Mouse (Mus musculus) heart, postnatal 10 days (tissue): ENCODE measurements around the gene Gcnt3. TPM values are rescaled to one million over a fixed set of nuclear protein-coding genes. Genes with fewer than 3 reads are reported as not detected.

Source experiments
- DNase-seq, 2 experiments: peaks; one replicate each; pipeline ENCODE4 v3.0.0; 2021
- intact Hi-C: fragments of 180-260 bp; cut with DNase I; formaldehyde crosslinking; loops from one replicate; pipeline ENCODE4 v1.15.1; 2025
- total RNA-seq, 2 experiments: library from RNA; stranded (reverse); gene quantifications; 2 replicates each; pipeline ENCODE4 v1.2.3; 2021

The Gcnt3 gene
- not detected for total RNA-seq

GRCm38 (mm10) chr9:70037988-70038387 is at the start of gene Gcnt3:
Gene Gcnt3, minus strand, starts transcription at chr9:70038088.
- intact Hi-C loops = no loop called here

GRCm38 (mm10) chr9:70087379-70087778 is 49.5 kb upstream of the Gcnt3 start:
- no peak for DNase-seq
- intact Hi-C loops = no loop called here

More at GRCm38 (mm10) chr9:70037988-70038387, at the start of gene Gcnt3:
- no peak for DNase-seq

GRCm38 (mm10) chr9:70086091-70086490 is 48.2 kb upstream of the Gcnt3 start:
- intact Hi-C loops = no loop called here
- DNase-seq = no peak

GRCm38 (mm10) chr9:70084107-70084506 is 46.2 kb upstream of the Gcnt3 start:
- intact Hi-C loops = loop anchor here (5.0 kb wide), 1 partner anchor 137 kb away; no protein-coding TSS in a partner anchor
- peak; percentile 50 to 59 for DNase-seq

GRCm38 (mm10) chr9:70082357-70083204 is 44.7 kb upstream of the Gcnt3 start:
- intact Hi-C loops = loop anchor here (5.0 kb wide), 1 partner anchor 135 kb away; no protein-coding TSS in a partner anchor

GRCm38 (mm10) chr9:70081767-70082166 is 43.9 kb upstream of the Gcnt3 start:
- no peak for DNase-seq
- intact Hi-C loops = loop anchor here (1.0 to 5.0 kb wide), 2 partner anchors 62 to 134 kb away; no protein-coding TSS in a partner anchor

More at GRCm38 (mm10) chr9:70082357-70083204, 44.7 kb upstream of the Gcnt3 start:
- DNase-seq = no peak

- DNase-seq = no peak
- intact Hi-C loops = loop anchor here (1.0 to 5.0 kb wide), 2 partner anchors 62 to 134 kb away; no protein-coding TSS in a partner anchor
Measured at GRCm38 (mm10) chr9:70080976-70081375, 43.1 kb upstream of the Gcnt3 start.

- DNase-seq = no peak
- intact Hi-C loops = loop anchor here (5.0 kb wide), 1 partner anchor 133 kb away; no protein-coding TSS in a partner anchor
Measured at GRCm38 (mm10) chr9:70080027-70080800, 42.3 kb upstream of the Gcnt3 start.

GRCm38 (mm10) chr9:70078034-70078433 is 40.1 kb upstream of the Gcnt3 start:
- DNase-seq = no peak
- intact Hi-C loops = no loop called here

- intact Hi-C loops = no loop called here
- no peak for DNase-seq
Measured at GRCm38 (mm10) chr9:70077170-70077569, 39.3 kb upstream of the Gcnt3 start.

- intact Hi-C loops = no loop called here
- no peak for DNase-seq
Measured at GRCm38 (mm10) chr9:70072387-70072786, 34.5 kb upstream of the Gcnt3 start.

GRCm38 (mm10) chr9:70069961-70070435 is 32.1 kb upstream of the Gcnt3 start:
- intact Hi-C loops = no loop called here
- DNase-seq = peak; percentile 61 to 64

- intact Hi-C loops = no loop called here
- no peak for DNase-seq
Measured at GRCm38 (mm10) chr9:70067497-70067896, 29.6 kb upstream of the Gcnt3 start.

GRCm38 (mm10) chr9:70062012-70062411 is 24.1 kb upstream of the Gcnt3 start:
- no peak for DNase-seq
- intact Hi-C loops = no loop called here

- intact Hi-C loops = no loop called here
- DNase-seq = no peak
Measured at GRCm38 (mm10) chr9:70053411-70053810, 15.5 kb upstream of the Gcnt3 start.

- intact Hi-C loops = no loop called here
- DNase-seq = no peak
Measured at GRCm38 (mm10) chr9:70052730-70053129, 14.8 kb upstream of the Gcnt3 start.

GRCm38 (mm10) chr9:70049839-70050238 is 12.0 kb upstream of the Gcnt3 start:
- intact Hi-C loops = no loop called here
- DNase-seq = no peak

GRCm38 (mm10) chr9:70049416-70049783 is 11.5 kb upstream of the Gcnt3 start:
- intact Hi-C loops = no loop called here
- DNase-seq = peak in 1 of 2 experiments; percentile 23

- peak; percentile 64 to 71 for DNase-seq
- intact Hi-C loops = no loop called here
Measured at GRCm38 (mm10) chr9:70048751-70049415, 11.0 kb upstream of the Gcnt3 start.

- intact Hi-C loops = no loop called here
- DNase-seq = no peak
Measured at GRCm38 (mm10) chr9:70048280-70048679, 10.4 kb upstream of the Gcnt3 start.

GRCm38 (mm10) chr9:70047839-70048238 is 10.0 kb upstream of the Gcnt3 start:
- intact Hi-C loops = no loop called here
- no peak for DNase-seq
